Comparison of ENCODE assay signal across 18 mouse cellular contexts in genomic region chr1:78811975-78812490, GRCm38 (mm10). TPM values are rescaled to one million over a fixed set of nuclear protein-coding genes. Genes with fewer than 3 reads are reported as not detected.
DNase-seq lines count a peak whose midpoint lies in the region; ATAC-seq and TF ChIP-seq lines count a peak whose summit lies in the region.
"Had no signal": no experiment of that assay in that cellular context is flagged by ENCODE, and none has a peak within 500 bp of the region (broad histone marks: within the 10 kb centered on the region; RNA-seq: fewer than 3 reads in every experiment).

No protein-coding gene starts in this region.

- POLR2A ChIA-PET in Patski (lab: Charles Lee) = interaction anchor here (0.6 to 1.0 kb wide), 2 partner anchors 13 to 105 kb away, joined by 3 to 4 read pairs; no protein-coding TSS in a partner anchor

- 74% methylated on average over 10 of the region's 10 CpGs for WGBS in liver, adult 2 months
- 68% methylated on average over 10 of the region's 10 CpGs for WGBS in liver, postnatal 0 days (ENCODE audit: insufficient replicate concordance)

- intact Hi-C loops in heart, postnatal 14 days (cut with DNase I) = no loop called here

- no peak for ATAC-seq in liver, postnatal 0 days
- peak; percentile 26 for ATAC-seq in Patski
- ATAC-seq: liver, embryonic 12.5 days had no signal

- peak; percentile 91 for DNase-seq in heart, adult 11 months
- no peak for DNase-seq in heart, postnatal 14 days
- peak; percentile 57 for DNase-seq in liver, adult 2 months (ENCODE audit: extremely low read depth, low read depth, low spot score)
- no peak for DNase-seq in liver, postnatal 0 days
- DNase-seq in Patski (ENCODE audit: low read depth, low spot score) = no peak
- peak; percentile 16 to 47 for DNase-seq in lung, postnatal 4 days
- no peak for DNase-seq in thymus, adult 18-20 months
- no peak for DNase-seq in adrenal gland, adult 8-10 months
- DNase-seq: adrenal gland, postnatal 36 days; cerebellum, adult 9-10 months; right cerebral cortex, postnatal 25 days had no signal

- no peaks in the 10 kb centered on the region for H3K9me3 ChIP-seq in liver, postnatal 0 days (ENCODE audit: low read length)
- H3K9me3 ChIP-seq: heart, embryonic 10.5 days; hindbrain, embryonic 13.5 days; liver, embryonic 12.5 days; midbrain, embryonic 12.5 days had no signal

- no peak overlapping the region for H3K9ac ChIP-seq in liver, adult 2 months (ENCODE audit: low read depth, low read length)
- H3K9ac ChIP-seq in liver, postnatal 0 days (replicated peaks) = no peak overlapping the region
- H3K9ac ChIP-seq: hindbrain, embryonic 13.5 days; liver, embryonic 12.5 days; midbrain, embryonic 12.5 days had no signal

- H3K79me2 ChIP-seq in liver, adult 2 months (ENCODE audit: control insufficient read depth, insufficient read depth, low read length) = no peaks in the 10 kb centered on the region

- no peaks in the 10 kb centered on the region for H3K36me3 ChIP-seq in liver, adult 2 months (ENCODE audit: control insufficient read depth, insufficient read depth, low read length)
- H3K36me3 ChIP-seq in liver, postnatal 0 days (replicated peaks; ENCODE audit: insufficient read depth, low read length) = no peaks in the 10 kb centered on the region
- H3K36me3 ChIP-seq: heart, embryonic 10.5 days; hindbrain, embryonic 13.5 days; liver, embryonic 12.5 days; midbrain, embryonic 12.5 days had no signal

- TF ChIP-seq EP300 in liver, postnatal 0 days (IDR thresholded peaks at IDR 0.05; ENCODE audit: low read depth) = no peak

- CTCF ChIA-PET in Patski (lab: Charles Lee) = interaction anchor here (1.1 to 2.4 kb wide), 4 partner anchors 16 to 39 kb away, joined by 3 to 6 read pairs (median 3); no protein-coding TSS in a partner anchor

- H3K4me1 ChIP-seq in liver, adult 2 months (ENCODE audit: control insufficient read depth, insufficient read depth, low read length) = no peaks in the 10 kb centered on the region
- no peaks in the 10 kb centered on the region for H3K4me1 ChIP-seq in liver, postnatal 0 days (ENCODE audit: insufficient read depth)
- H3K4me1 ChIP-seq: heart, embryonic 10.5 days; hindbrain, embryonic 13.5 days; liver, embryonic 12.5 days; midbrain, embryonic 12.5 days had no signal

- TF ChIP-seq CTCF in liver, adult 2 months (IDR thresholded peaks at IDR 0.05; ENCODE audit: low read depth, low read length) = no peak
- no peak for TF ChIP-seq CTCF in liver, postnatal 0 days (IDR thresholded peaks at IDR 0.05; ENCODE audit: low read depth)
- no peak for TF ChIP-seq CTCF in Patski (IDR thresholded peaks at IDR 0.05)

- no peak for TF ChIP-seq POLR2A in liver, adult 2 months (IDR thresholded peaks at IDR 0.05; ENCODE audit: extremely low read depth, insufficient read depth, low read length)

- in situ Hi-C loops in Patski (cut with MboI; ENCODE audit: low pct_unique_long_range_greater_than_20kb) = no loop called here

- H3K27ac ChIP-seq in liver, adult 2 months (replicated peaks; ENCODE audit: insufficient read depth, low read depth, low read length) = no peak overlapping the region
- no peak overlapping the region for H3K27ac ChIP-seq in liver, postnatal 0 days (ENCODE audit: low read depth)
- H3K27ac ChIP-seq: heart, embryonic 10.5 days; hindbrain, embryonic 13.5 days; left cerebral cortex, adult 2 months; liver, embryonic 12.5 days; midbrain, embryonic 12.5 days had no signal

- no peaks in the 10 kb centered on the region for H3K27me3 ChIP-seq in liver, adult 2 months (ENCODE audit: control insufficient read depth, insufficient read depth, low read length)
- H3K27me3 ChIP-seq in liver, postnatal 0 days (ENCODE audit: insufficient read depth, low read length) = no peaks in the 10 kb centered on the region
- no peaks in the 10 kb centered on the region for H3K27me3 ChIP-seq in Patski
- H3K27me3 ChIP-seq: hindbrain, embryonic 13.5 days; liver, embryonic 12.5 days; midbrain, embryonic 12.5 days had no signal

- no peak overlapping the region for H3K4me2 ChIP-seq in liver, postnatal 0 days (ENCODE audit: low read depth, low read length)
- H3K4me2 ChIP-seq: hindbrain, embryonic 13.5 days; liver, embryonic 12.5 days; midbrain, embryonic 12.5 days had no signal

- no peak overlapping the region for H3K4me3 ChIP-seq in liver, adult 2 months (ENCODE audit: insufficient read depth, low read depth, low read length)
- no peak overlapping the region for H3K4me3 ChIP-seq in liver, postnatal 0 days (ENCODE audit: low read depth, low read length)
- H3K4me3 ChIP-seq: heart, embryonic 10.5 days; hindbrain, embryonic 13.5 days; left cerebral cortex, adult 2 months; liver, embryonic 12.5 days; midbrain, embryonic 12.5 days had no signal

RNA-seq across cellular contexts. Expression of gene Kcne4, which starts 4.5 kb away (rescaled TPM):
- 1 to 10 TPM; 3.2 to 3.7 TPM for total RNA-seq in heart, postnatal 14 days (2021)
- 0.20 and 0.28 TPM in 2 replicates for total RNA-seq in liver, adult 2 months (2014; rRNA removed)
- polyA plus RNA-seq in liver, adult 2 months (2012; rRNA removed) = 0.11 and 0.12 TPM in 2 replicates
- 0.19 and 0.27 TPM in 2 replicates for polyA plus RNA-seq in liver, postnatal 0 days (2015; fragmentation: Nextera tagmentation; extraction: Ambion mirVana)
- 0.10 TPM for polyA plus RNA-seq in Patski (2021)
- 1 to 10 TPM; 6.7 to 9.8 (median 8.4) TPM for total RNA-seq in adrenal gland, adult 8-10 months (2022)
- total RNA-seq: MEL; neutrophil, adult 5-6 weeks had no signal

Comparison
In these comparisons a context has a peak if more than half of its experiments do, and no peak if none do; other contexts are left out.
1. DNase-seq: peak in heart, adult 11 months (single experiment), liver, adult 2 months (single experiment) and lung, postnatal 4 days (2 of 2); none in heart, postnatal 14 days (0 of 2), liver, postnatal 0 days (single experiment), Patski (single experiment), thymus, adult 18-20 months (0 of 2) and adrenal gland, adult 8-10 months (single experiment).